Mouse (Mus musculus) erythroblast, embryonic 14.5 days (primary cell): Measurements from ENCODE around the gene Ttc3.

Source experiments
- GATA1 ChIP-seq: IDR thresholded peaks from 2 replicates; pipeline ENCODE4 v1.6.1; 2012; ENCODE audit warnings: low read length, inconsistent platforms, mixed read lengths
- TAL1 ChIP-seq: IDR thresholded peaks from 3 replicates; pipeline ENCODE4 v1.6.1; 2012; ENCODE audit warnings: low read length, inconsistent platforms, mixed read lengths

- TF ChIP-seq GATA1 (no peak), TAL1 (no peak)
Measured at GRCm38 (mm10) chr16:94358091-94358490, 12.3 kb upstream of the Ttc3 start.
